Mouse (Mus musculus) right cerebral cortex, adult 2 months (tissue): ENCODE measurements at regions not wholly inside any gene's neighbourhood (a gene's known extent, or its start where the extent isn't known, plus 50 kb on each side); places are given as distances from the start of the nearest gene placed in this dataset.

ENCODE experiments used
- DNase-seq, 2 experiments: peaks; one replicate each; pipeline ENCODE4 v3.0.0; 2021 to 2022; ENCODE audit warnings: low spot score in 2 of 2

DNA sequence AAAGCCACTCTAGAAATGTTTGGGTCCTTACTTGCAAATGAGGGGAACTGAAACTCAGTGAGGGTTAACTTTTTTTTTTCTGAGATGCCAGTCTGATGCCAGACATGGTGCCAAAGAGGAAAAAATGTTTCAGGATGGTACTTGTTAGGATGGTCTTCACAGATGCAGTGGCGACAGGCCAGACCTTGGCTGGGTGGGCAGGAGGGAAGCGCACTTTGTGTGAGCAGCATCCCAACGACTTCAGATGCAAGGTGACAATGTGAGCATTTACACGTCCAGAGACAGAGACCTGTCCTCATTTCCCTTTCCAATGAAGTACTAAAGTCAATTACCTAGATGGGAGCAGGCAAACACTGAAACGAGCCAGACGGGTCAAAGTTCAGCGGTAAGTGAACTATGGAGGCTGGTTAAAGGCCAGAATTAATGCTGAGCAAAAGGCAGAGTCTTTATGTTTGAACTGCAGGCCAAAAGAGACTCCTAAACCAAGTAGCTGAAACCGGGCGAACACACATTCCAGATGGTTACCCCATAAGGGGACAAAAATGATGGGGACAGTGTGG is 213.7 kb upstream of the Ccdc122 start:
- no peak for DNase-seq

DNA sequence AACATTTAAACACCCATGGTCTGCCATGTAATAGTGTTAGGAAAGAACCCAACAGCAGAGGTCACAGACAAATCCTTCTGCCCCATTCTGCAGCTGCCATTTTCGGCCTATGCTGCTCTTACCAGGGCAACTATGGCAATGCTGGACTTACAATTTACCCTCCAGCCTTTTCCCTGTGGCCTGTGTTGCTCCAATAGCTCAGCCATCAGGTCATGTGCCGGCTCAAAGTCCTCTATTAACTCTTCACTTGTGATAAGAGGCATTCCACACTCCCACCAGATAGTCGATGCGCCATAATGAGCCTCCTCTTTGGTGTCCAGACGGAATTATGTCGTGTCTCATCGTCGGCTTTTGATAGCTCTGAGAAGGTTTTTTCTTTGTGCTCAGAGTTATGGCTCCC is 214.7 kb upstream of the Ccdc122 start:
- no peak for DNase-seq

DNA sequence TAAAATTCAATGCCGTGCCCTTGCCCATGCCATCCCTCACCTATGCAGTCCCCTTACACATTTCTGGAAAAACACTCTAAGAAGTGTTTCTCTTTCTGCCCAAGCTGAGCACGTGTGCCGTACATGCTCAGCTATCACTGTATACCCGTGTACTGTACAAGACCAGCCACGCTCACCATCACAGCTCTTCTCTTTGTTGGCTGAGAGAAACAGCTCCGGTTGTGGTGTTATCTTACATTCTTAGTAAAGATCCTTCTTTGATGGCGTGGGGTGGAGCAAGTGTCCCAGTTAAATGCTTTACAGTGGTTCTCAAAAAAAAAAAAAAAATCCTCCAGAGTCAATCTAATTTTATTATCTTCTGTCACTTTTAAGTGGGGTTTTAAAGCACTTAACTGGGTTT is 215.1 kb upstream of the Ccdc122 start:
- DNase-seq: no peak

DNA sequence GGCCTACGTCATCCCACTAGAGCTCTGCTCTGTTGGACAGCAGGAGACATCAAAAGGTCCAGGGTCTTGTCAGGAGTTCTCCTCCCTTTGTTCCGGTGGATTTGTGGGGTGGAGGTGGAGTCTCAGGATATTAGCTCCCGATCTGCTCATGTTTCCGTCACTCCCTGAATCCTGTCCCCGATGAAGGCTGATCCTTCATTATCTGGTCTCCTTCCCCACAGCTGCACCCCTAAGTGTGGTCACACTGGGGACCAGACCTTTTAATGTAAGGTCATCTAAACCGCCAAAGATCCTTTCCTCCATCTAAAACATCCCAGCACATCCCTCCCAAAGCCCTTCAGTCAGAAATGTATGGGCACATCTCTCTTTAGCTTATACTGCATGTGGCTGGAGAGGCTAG is 215.6 kb upstream of the Ccdc122 start:
- DNase-seq: no peak

DNA sequence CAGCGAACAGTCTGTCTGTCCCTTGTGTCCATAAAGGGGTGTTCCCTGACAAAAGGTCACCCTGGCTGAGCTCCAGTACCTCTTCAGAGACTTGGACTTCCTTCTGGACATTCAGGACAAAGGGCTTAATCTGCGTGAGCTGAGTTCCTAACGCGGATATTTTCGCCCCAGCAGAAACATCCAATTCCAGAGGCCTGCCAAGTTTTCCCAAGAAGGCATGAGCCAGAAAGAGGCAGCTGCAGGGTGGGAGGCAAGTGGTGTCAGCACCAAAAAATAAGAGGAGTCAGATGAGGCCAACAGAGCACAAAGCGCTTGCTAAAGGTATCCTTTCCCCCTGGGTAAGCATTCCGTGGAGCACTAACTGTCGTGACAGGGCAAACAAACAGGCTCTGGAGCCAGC is 216.9 kb upstream of the Ccdc122 start:
- peak; percentile 70 to 85 for DNase-seq

DNA sequence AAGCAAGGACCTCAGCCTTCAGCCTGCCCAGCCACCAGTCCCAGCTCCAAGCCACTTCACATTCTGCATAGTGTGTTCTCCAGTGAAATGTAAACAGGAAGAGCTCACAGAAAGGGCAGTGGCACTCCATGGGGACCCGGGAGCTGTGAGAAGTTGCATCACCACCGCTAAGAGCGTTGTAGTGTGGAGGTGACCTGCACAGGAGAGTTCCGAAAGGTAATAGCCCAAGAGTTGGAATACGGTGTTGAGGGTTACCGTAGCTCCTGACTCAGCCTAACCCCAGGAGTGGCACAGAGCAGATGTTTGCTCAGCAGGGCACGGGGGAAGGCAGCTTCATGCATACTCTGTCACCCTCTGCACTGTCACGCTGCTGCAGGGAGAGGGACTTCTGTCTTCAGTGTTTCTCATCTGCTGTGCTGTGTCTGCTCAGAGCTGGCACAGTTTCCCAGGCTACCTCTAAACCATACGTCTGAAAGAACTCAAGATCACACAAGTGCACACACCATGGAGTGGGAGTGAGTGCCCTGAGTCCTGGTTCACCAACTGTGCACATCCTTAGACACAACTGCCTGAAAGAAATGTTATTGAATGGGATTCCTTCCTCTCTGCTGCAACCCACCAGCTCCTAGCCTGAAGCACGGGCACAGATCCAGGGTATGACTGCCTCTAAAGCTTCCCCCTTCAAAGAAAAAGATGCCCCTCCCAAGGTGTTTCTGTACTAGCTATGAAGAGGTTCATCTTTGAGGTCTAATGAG is 218.1 kb upstream of the Ccdc122 start:
- no peak for DNase-seq

DNA sequence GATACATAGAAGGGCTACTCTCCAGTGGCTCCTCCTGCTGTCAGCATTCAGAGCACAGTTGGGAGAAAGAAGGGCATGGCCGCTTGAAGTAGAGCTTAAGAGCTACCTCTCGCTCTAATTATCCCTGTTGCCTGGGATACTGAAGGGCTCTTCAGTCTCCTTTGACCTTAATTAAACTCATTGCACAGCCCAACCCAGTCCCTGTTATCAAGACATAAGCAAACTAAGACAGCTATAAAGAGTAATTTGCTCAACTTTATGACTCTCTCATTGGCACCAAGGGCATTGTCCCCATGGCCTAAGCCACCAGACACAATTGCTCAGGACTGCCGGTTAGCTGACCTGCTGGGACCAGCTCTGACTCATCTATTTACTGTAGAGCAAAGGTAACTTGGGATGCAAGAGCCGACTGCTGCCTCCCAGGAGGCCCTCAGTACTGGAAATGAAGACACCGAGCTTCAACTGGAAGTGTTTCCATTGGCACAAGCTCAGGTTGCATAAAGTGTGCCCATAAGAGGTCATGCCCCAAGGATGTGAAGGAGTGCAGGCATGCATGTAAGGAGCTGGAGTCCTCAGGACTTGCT is 219.3 kb upstream of the Ccdc122 start:
- DNase-seq: no peak

DNA sequence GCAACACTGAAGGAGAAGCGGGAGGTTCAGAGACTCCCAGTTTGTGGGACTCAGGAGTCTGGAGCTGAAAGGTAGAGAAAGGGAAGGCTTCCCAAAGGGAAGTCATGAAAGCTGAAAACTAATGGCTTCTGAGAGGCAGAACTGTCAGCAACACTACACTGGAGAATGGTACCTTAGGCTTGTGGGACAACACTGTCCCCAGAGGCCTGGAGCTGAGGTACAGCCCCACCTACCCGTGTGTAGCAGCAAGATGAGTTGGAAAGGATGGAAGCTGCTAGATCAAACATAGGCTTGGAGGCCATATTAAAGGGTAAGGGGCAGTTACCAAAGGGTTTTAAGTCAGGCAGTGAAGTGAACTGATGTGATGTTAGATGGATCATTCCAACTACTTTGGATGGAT is 219.9 kb upstream of the Ccdc122 start:
- no peak for DNase-seq

DNA sequence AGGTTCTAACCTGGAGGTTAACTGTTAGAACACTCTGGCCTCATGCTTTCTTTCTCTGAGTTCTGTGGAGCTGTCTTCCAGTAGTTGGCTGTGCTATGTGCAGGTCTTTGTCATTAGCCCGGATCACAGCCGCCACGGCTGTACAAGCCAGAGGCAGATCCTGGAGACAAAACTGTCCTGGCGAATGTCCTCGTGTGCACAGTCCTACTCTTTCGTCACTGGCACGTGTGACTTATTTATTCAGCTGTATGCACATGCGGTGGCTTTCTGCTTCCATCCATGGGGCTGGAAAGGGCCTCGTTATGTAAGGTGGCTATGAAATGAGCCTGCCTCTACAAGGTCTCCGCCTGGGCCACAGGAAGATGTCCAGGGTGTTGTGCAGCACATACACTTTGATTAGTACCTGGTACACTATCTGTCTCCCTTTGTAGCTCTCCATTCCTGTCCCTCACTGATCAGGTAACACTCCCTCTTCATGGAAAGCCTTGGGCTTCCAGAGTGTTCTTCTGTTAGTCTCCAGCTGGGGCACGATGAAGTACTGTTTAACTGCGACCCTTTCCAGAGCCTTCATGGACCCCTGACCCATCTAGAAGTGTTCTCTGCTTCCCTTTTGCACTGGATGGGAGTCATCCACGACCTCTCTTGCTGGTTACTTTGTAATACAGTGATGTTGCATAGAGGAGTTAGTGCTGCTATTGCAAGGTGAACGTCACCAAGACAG is 224.3 kb upstream of the Ccdc122 start:
- no peak for DNase-seq

DNA sequence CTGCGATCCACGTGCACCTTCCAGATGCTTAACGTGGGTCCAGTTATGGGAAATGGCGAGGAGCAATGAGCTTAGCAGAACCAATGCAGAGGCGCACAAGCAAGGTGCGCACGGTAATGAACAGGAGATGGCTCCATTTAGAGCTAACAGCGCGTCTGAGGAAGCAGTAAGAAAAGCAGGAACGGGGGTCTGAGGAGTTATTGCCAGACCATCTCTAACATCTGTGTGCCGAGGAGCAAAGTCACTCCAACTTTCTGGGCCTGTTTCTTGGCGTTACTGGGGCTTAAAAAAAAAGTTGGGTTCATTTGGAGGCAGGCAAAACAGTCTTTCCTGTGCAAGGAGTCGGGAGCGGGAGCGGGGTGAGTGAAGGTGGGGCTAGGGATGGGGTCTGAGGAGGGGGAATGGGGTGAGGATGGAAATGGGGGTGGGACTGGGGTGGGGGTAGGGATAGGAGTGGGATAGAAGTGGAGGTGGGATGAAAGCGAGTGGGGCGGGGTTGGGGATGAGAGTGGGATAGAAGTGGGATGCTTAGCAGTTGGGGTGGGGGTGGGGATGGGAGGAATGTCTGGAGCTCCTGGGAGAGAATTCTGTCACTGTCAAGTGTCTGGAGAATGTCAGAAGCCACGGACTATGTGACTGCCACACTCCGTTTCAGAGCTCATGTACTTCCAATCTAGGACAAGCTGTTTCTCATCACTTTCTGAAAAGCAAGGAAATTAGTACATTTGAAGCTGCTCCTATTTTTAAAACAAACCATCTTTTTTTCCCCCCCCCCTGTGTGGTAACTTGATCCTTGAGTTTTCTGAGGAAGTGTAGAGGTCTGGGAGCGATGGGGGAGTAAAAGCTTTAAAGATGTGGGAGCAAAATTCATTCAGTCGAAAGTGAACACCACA is 225.6 kb upstream of the Ccdc122 start:
- no peak for DNase-seq

DNA sequence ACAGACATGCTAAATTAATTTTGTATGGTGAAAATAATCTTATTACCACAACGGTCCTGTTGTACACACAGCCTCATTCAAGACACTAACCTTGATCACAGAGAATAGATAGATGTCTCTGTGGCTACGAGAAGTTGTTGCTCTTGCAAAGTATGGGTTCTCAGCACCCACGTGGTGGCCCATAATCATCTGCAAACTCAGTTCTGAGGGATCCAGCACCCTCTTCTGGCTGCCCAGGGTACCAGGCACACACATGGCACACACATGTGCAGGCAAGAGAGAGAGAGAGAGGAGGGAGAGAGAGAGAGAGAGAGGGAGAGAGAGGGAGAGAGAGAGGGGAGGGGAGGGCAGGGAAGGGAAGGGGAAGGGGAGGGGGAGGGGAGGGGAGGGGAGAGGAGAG is 226.5 kb upstream of the Ccdc122 start:
- no peak for DNase-seq

DNA sequence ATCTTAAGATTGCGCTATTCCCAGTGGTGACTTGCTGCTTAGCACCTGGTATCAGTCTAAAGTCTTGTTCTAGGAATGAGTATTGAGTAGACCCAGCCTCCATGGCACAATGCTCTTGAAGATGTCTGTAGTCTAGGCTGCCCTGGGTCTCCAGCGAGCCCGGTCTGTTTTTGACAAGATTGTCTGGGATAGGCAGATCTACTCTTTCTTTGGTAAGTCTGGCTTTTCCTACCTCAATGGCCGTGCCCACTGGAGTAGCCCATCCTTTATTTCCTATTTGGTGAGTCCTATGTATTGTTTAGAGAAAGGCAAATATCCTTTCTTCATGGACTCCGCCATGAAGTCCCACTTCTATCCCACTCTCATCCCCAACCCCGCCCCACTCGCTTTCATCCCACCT is 227.2 kb upstream of the Ccdc122 start:
- DNase-seq: no peak

DNA sequence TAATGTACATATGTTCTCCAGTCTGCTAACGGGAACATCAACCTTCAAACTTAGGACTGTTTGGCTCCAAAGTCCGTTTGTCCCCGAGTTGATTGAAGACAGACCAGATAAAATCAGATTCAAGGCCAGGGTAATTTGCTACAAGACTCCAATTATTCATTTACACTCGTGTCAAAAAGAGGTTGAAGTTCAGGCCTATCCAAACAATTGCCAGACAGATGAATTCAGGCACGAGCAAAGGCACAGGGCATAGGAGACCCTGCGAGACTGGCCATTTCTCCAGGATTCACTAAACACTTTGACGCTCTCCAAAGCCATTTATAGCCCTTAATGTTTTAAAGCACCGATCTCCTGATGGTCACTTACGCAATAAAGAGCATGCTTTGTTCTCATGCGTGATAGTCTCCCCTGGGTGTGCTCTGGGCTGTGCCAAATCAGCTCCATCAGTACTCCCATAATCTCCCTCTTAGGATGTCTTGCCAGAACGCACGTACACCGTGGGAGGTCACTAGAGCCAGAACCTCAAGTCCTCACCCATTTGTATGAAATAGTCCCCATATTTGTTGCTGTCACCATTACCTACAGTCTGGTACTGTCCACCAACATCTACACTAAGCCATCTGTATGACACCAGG is 231.3 kb upstream of the Ccdc122 start:
- DNase-seq: no peak

DNA sequence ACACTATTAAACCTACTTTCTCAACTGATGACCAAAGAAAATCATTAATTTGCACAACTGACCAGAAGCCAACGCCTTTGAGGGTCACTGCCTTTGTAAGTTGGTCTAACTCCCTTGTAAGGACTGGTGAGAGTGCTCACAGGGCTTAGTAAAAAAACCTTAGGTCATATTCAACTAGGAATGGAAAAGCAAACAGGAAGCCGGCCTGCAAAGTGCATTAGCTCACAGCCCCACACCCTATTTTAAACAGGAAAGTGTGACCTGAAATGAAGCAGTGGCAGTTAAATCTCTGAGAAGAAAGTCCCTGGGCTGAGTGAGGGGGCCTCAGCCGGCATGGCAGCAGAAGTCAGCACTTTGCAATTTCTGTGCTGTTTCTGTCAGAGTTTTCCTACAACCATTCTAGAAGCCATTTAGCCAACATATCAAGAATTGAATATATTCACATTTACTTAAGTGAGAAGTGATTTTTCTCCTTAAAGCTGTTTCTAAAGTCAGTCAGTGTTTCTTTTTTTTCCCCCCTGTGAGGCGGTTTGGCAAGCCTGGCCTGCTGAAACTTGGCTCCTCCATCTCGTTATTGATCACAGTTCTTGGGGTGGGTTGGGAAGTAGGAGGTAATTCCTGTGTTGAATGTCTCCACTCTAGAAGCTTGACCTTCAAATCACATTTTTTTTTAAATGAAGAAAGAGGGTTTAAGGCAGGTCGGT is 232.0 kb upstream of the Ccdc122 start:
- no peak for DNase-seq

DNA sequence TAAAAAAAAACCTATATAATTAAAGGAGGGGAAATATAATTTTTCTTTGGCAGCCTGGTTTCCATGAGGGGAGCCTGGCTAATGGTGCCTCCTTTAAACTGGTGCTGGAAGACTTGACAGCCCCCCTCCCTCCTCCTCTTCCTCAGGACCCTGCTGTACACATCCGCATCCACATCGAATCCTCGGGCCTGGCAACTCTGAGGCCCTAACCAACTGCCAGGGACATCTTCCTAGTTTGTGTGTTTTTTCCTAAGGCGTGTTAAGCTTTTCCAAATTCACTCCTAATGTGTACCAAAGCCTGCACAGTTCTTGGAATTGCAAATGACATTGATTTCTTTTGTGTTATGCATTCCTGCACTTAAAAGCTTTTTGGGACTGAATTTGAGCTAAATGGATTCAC is 236.4 kb upstream of the Ccdc122 start:
- DNase-seq: no peak

DNA sequence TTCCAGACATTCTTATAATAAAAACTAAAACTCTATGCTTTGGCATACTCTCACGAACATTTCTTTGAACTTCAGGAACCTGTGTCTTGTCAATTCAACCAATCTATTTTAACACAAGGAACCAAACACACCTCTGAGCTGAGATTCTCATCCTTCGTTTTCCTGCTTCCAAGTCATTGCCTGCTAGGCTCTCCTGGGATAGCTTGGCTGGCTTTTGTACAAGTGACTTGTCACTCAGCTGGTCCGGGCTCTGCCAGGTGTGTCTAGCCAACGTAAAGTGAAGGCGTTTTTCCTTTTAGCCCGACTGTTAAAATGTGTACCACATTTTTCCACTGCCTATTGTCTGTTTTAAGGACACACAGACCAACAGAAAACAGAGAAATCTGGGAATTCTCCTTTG is 236.8 kb upstream of the Ccdc122 start:
- no peak for DNase-seq

DNA sequence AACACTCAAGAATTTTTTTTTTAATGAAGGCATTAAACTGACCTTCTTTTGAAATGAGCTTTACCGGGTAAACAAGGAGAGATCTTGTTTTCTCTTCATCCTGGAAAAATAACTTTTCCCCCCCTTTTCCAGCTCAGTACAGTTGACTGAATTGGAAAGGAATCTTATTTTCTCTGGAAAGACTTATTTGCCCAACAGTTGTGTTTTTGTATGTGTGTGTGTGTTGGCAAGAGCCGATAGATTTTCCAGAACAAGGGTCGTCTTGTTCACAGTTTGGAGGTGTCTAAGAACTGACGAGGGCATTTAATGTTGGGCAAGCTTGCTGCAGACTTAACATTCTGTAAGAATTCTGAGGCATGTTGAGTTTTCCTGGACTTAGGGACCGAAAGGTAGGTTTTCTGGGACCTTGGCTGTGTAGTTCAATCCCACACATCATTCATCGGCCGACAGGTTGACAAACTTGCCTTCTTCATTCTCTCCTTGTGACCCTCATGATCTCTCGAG is 237.6 kb upstream of the Ccdc122 start:
- DNase-seq: no peak

DNA sequence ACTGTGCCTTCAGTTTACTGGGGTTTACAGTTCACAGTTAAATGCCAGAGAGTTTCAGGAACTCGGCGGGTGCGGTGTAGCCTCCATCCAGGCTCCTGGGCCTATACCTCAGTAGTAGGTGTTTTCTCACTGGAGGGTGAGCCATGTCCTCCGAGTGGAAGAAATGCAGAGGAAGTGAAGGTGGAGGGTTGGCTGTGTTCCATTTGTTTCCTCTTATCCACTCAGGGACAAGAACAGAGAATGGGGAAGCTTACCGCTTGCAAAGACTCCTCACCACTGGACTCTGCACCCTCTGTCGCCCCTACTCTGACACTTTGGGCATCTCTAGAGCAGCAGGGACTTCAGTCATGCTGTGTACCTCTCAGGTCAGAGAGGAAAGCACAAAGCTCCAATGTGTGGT is 238.1 kb upstream of the Ccdc122 start:
- DNase-seq: no peak

DNA sequence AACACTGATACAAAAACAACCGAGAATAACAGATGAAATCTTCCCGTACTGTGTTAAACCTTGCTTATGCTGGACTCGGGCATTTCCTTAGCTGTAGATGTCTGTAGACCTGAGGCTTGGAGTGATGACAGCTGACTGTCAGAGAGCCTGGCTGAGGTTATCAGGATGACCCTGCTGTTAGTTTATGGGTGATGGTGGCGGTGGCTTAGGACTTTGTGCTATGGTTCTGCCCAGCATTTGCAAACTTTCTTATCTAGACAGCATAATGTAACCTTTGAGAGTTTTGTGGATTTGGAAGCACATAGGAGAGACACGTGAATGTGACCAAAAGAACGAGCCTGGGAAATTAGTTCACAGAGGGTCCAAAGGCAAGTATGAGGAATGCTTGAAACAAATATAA is 239.1 kb upstream of the Ccdc122 start:
- DNase-seq: no peak

DNA sequence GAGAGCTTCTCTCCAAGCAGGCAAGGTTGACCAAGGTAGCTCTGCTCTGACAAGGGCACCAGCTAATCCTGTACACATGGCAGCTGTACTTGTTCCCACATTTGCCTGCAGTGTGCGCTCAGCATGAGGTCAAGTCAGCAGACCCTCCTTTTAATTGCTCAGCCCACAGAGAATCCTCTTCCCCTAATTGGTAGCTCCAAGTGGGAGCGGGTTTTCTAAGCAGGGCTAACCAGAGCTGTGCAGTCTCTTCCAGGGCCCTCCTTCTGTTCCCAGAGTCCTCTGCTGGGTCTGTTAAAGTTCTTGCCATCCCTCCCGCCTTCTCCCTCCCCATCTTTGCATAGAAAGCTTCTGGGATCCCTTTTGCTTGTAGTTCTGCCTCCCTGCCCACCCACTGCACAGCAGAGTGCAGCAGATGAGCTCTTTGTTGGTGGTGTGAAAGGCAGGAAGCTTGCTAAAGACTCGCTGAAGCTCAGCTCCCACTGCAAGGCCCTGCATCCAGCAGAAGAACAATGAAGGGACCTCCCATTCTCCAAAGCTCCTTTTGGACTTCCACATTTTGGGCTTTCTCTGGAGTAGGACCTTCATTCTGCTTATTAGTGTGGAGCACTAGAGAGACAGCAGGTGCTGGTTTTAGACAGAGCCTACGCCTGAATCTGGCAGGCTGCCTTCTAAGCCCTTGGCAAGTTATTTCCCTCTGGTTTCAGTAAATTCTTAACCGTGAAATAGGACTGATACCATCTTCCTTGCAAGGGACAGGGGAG is 235.3 kb upstream of the Serp2 start:
- DNase-seq: peak; percentile 69 to 78
